Mouse (Mus musculus) thymus, adult 2 months (tissue): ENCODE measurements at regions not wholly inside any gene's neighbourhood (a gene's known extent, or its start where the extent isn't known, plus 50 kb on each side); places are given as distances from the start of the nearest gene placed in this dataset.

Experiments
- DNase-seq: peaks from one replicate; pipeline ENCODE4 v3.0.0; 2021
- H3K27ac ChIP-seq: fragments of 200-500 bp; 2 replicates; pipeline ENCODE4 v1.5.1; 2012; ENCODE audit warnings: low read length, control low read depth; ENCODE audit not compliant: control insufficient read depth, insufficient read depth
- H3K27me3 ChIP-seq: fragments of 200-500 bp; 2 replicates; pipeline ENCODE4 v1.6.1; 2012; ENCODE audit warnings: mild to moderate bottlenecking, low read length, moderate library complexity, mixed read lengths; ENCODE audit not compliant: control insufficient read depth, insufficient read depth
- H3K36me3 ChIP-seq: fragments of 200-500 bp; 2 replicates; pipeline ENCODE4 v1.6.1; 2012; ENCODE audit warnings: mild to moderate bottlenecking, low read length, moderate library complexity; ENCODE audit not compliant: control insufficient read depth, insufficient read depth
- H3K4me1 ChIP-seq: fragments of 200-500 bp; replicated peaks from 2 replicates; pipeline ENCODE4 v1.6.1; 2012; ENCODE audit warnings: low read length; ENCODE audit not compliant: control insufficient read depth, insufficient read depth
- H3K4me3 ChIP-seq: fragments of 200-500 bp; 2 replicates; pipeline ENCODE4 v1.5.1; 2012; ENCODE audit warnings: mild to moderate bottlenecking, low read length, control low read depth, moderate library complexity; ENCODE audit not compliant: control insufficient read depth, insufficient read depth
- CTCF ChIP-seq: fragments of 200-500 bp; IDR thresholded peaks from 2 replicates; pipeline ENCODE4 v1.5.1; 2012; ENCODE audit warnings: mild to moderate bottlenecking, control low read depth, low read length, moderate library complexity, borderline replicate concordance; ENCODE audit not compliant: control insufficient read depth, poor library complexity, insufficient read depth; ENCODE audit errors: extremely low read depth
- POLR2A ChIP-seq: fragments of 200-500 bp; IDR thresholded peaks from 2 replicates; pipeline ENCODE4 v1.6.1; 2012; ENCODE audit warnings: mild to moderate bottlenecking, low read length, control low read depth, moderate library complexity; ENCODE audit not compliant: control insufficient read depth, poor library complexity, insufficient read depth; ENCODE audit errors: extremely low read depth
- WGBS: fragments of 180-500 bp; shearing (Covaris S2); methylation state at CpG from one replicate; pipeline ENCODE4 v1.1.7; 2018; 5-methylcytosine and 5-hydroxymethylcytosine counted together

DNA sequence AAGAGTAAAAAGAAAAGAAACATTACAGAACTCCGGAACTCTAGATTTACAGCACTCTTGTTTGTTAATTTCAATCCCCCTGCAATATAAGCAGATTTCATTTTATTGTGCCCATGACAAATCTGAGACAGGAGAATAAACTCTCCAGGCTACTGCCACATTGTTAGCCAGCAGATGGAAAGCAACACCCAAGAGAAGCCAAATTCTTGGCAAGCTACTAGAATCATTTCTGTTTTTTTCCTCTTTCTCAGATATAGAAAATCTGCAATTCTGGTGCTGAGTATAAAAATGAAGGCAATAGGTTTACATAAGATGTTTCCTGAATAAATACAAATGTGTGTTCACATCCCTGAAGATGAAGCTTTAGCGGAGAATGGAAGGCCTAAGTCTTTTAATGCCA lies 60.5 kb upstream of the Ccser1 start:
- H3K27ac ChIP-seq, result no peak overlapping the region
- no peaks in the 10 kb centered on the region for H3K27me3 ChIP-seq
- no peak for DNase-seq
- no peaks in the 10 kb centered on the region for H3K4me1 ChIP-seq
- no peak for TF ChIP-seq POLR2A
- TF ChIP-seq CTCF, result no peak
- H3K4me3 ChIP-seq, result no peak overlapping the region
- 88% methylated on average over 2 of the region's 2 CpGs for WGBS
- no peaks in the 10 kb centered on the region for H3K36me3 ChIP-seq

DNA sequence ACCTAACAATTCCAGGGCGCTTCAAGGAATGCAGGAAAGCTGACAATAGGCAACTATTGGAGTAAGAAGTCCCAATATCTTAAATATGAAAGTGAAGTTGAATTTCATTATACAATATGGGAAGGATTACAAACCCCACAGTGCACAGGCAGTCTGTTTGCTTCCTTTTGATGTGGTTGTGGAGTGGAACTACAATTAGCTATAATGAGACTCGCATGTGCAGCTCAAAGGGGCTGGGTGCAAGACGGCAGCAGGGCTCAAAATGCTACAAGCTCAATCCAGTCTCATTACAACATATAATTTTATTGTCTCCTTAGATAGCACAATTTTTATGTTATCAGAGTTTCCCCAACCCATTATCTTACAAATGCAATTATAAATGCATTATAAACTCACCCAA lies 54.7 kb upstream of the Ccser1 start:
- Histone ChIP-seq H3K4me3 (no peak overlapping the region), H3K27ac (no peak overlapping the region), H3K4me1 (0 out of 2 replicates have a peak, but pooled peaks cover 2% of the 10 kb centered on the region), H3K27me3 (no peaks in the 10 kb centered on the region), H3K36me3 (no peaks in the 10 kb centered on the region)
- TF ChIP-seq POLR2A (no peak), CTCF (no peak)
- DNase-seq, result no peak
- 33% methylated on average over 3 of the region's 3 CpGs for WGBS

DNA sequence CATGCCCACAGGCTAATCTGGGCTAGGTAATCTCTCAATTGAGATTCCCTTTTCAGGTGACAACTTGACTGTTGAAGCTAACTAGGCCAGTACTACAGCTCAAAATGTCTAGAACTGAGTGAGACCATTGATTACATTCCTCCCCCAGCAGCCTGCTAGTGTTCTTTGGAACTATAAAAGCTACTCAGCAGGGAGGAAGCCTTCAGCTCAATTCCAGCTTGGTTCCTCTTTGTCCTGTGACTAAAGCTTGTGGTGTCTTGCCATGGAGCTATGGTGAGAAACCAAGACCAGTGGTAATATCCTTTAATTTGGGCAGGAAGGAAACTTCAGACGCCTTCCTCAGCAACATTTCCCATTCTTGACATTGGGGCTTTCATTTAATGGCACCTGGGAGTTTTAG lies 52.9 kb upstream of the Ccser1 start:
- 0 out of 2 replicates have a peak, but pooled peaks cover 2% of the 10 kb centered on the region for H3K4me1 ChIP-seq
- WGBS, result 60% methylated on average over 1 of the region's 1 CpGs
- H3K36me3 ChIP-seq, result no peaks in the 10 kb centered on the region
- H3K27me3 ChIP-seq, result no peaks in the 10 kb centered on the region
- TF ChIP-seq POLR2A, result no peak
- no peak overlapping the region for H3K4me3 ChIP-seq
- no peak for DNase-seq
- H3K27ac ChIP-seq, result no peak overlapping the region

DNA sequence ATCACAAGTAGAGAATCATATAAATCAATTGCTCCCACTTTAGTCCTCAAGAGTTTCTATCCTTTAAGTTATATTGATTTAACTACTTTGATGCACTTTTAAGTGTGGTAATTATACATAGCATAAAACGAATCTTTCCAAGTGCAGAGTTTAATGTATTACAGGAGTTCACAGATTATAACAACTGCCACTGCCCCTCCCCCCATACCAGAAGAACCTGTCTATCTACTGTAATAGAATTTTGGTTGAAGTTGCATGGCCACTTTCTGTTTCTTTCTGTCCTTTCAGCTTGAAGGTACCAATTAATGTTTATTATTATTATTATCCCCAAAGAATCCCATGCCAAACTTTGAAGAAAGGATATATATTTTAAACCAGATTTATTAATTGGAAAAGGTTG lies 51.9 kb upstream of the Ccser1 start:
- 86% methylated on average over 1 of the region's 1 CpGs for WGBS

More for the DNA sequence above, 51.9 kb upstream of the Ccser1 start:
- Histone ChIP-seq H3K36me3 (no peaks in the 10 kb centered on the region), H3K27ac (no peak overlapping the region), H3K27me3 (no peaks in the 10 kb centered on the region), H3K4me3 (no peak overlapping the region), H3K4me1 (0 out of 2 replicates have a peak, but pooled peaks cover 2% of the 10 kb centered on the region)
- no peak for DNase-seq
- TF ChIP-seq CTCF (no peak), POLR2A (no peak)
